Comparison of ENCODE assay signal across 10 mouse cellular contexts in the genomic region with DNA sequence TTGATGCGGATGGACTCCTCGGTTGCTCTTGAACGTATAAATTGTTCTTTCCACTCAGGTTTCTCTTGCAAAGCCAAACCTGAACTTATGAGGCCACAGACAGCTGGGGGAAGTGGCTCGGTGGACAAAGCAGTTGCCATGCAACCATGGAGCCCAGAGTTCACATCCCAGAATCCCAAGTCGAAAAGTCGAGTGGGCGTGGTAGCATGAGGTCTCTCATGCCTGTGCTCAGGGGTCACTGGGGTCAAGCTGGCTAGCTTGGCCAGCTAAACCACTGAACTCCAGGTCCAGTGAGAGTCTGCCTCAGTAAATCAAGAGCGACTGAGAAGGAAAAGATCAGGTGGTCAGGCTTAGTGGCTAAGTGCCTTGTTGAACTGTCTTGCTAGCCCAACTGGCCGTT. TPM values are rescaled to one million over a fixed set of nuclear protein-coding genes. Genes with fewer than 3 reads are reported as not detected.
DNase-seq lines count a peak whose midpoint lies in the region; ATAC-seq and TF ChIP-seq lines count a peak whose summit lies in the region.
"Had no signal": no experiment of that assay in that cellular context is flagged by ENCODE, and none has a peak within 500 bp of the region (broad histone marks: within the 10 kb centered on the region; RNA-seq: fewer than 3 reads in every experiment).

No protein-coding gene starts in this region.

- 52% methylated on average over 9 of the region's 9 CpGs for WGBS in hindbrain, postnatal 0 days
- 73% methylated on average over 9 of the region's 9 CpGs for WGBS in hindbrain, embryonic 12.5 days

- no peak overlapping the region for H3K9ac ChIP-seq in hindbrain, postnatal 0 days (replicated peaks; ENCODE audit: low read length)
- H3K9ac ChIP-seq in hindbrain, embryonic 12.5 days = no peak overlapping the region
- H3K9ac ChIP-seq: embryonic facial prominence, embryonic 12.5 days; liver, embryonic 14.5 days had no signal

- DNase-seq in embryo, embryonic 10 days (ENCODE audit: low spot score) = peak; percentile 32
- no peak for DNase-seq in embryo, embryonic 11 days
- DNase-seq in hindbrain, postnatal 0 days (ENCODE audit: low spot score) = no peak
- peak; percentile 79 for DNase-seq in R1 (ENCODE audit: low read depth, low spot score)
- DNase-seq in kidney, postnatal 36 days = peak; percentile 83
- no peak for DNase-seq in gastrocnemius, postnatal 10 days
- no peak for DNase-seq in layer of hippocampus, postnatal 10 days (ENCODE audit: low spot score in 2 of 2)

- peak; percentile 6; the same call in 1 of the 2 replicates for ATAC-seq in hindbrain, postnatal 0 days
- no peak for ATAC-seq in hindbrain, embryonic 12.5 days (ENCODE audit: low FRiP score)

- H3K27me3 ChIP-seq in hindbrain, postnatal 0 days (ENCODE audit: insufficient read depth, low read length) = no peaks in the 10 kb centered on the region
- H3K27me3 ChIP-seq in hindbrain, embryonic 12.5 days = no peaks in the 10 kb centered on the region
- H3K27me3 ChIP-seq: embryonic facial prominence, embryonic 12.5 days had no signal

- no peak for TF ChIP-seq CTCF in hindbrain, postnatal 0 days (IDR thresholded peaks at IDR 0.05; ENCODE audit: low read depth)

- H3K9me3 ChIP-seq in hindbrain, postnatal 0 days (ENCODE audit: low read length) = no peaks in the 10 kb centered on the region
- H3K9me3 ChIP-seq in hindbrain, embryonic 12.5 days (replicated peaks) = no peaks in the 10 kb centered on the region
- H3K9me3 ChIP-seq: embryonic facial prominence, embryonic 12.5 days had no signal

- H3K4me2 ChIP-seq in hindbrain, postnatal 0 days (ENCODE audit: low read depth, low read length) = peak overlapping the region; percentile 28
- H3K4me2 ChIP-seq in hindbrain, embryonic 12.5 days (replicated peaks) = no peak overlapping the region
- H3K4me2 ChIP-seq: embryonic facial prominence, embryonic 12.5 days had no signal

- peak overlapping the region; percentile 41; the same call in 1 of the 2 replicates for H3K27ac ChIP-seq in hindbrain, postnatal 0 days
- H3K27ac ChIP-seq in hindbrain, embryonic 12.5 days = no peak overlapping the region
- H3K27ac ChIP-seq: embryonic facial prominence, embryonic 12.5 days; liver, embryonic 14.5 days had no signal

- no peak overlapping the region for H3K4me3 ChIP-seq in hindbrain, postnatal 0 days (ENCODE audit: low read length)
- no peak overlapping the region for H3K4me3 ChIP-seq in hindbrain, embryonic 12.5 days
- H3K4me3 ChIP-seq: embryonic facial prominence, embryonic 12.5 days had no signal

- 0 out of 2 replicates have a peak, but pooled peaks cover 4% of the 10 kb centered on the region for H3K4me1 ChIP-seq in hindbrain, postnatal 0 days (ENCODE audit: insufficient read depth, low read length)
- H3K4me1 ChIP-seq in hindbrain, embryonic 12.5 days = 0 out of 2 replicates have a peak, but pooled peaks cover 8% of the 10 kb centered on the region
- H3K4me1 ChIP-seq: embryonic facial prominence, embryonic 12.5 days had no signal

- H3K36me3 ChIP-seq in hindbrain, postnatal 0 days (ENCODE audit: insufficient read depth, low read length) = no peaks in the 10 kb centered on the region
- no peaks in the 10 kb centered on the region for H3K36me3 ChIP-seq in hindbrain, embryonic 12.5 days
- H3K36me3 ChIP-seq: embryonic facial prominence, embryonic 12.5 days had no signal

RNA-seq across cellular contexts. Expression of a gene that starts 59.1 kb away (rescaled TPM):
- 49.3 and 56.1 TPM in 2 replicates for total RNA-seq in hindbrain, postnatal 0 days (2014; rRNA removed)
- 38.0 and 40.8 TPM in 2 replicates for polyA plus RNA-seq in hindbrain, postnatal 0 days (2015; fragmentation: Nextera tagmentation; extraction: Ambion mirVana)
- polyA plus RNA-seq in hindbrain, embryonic 12.5 days (2016; fragmentation: Nextera tagmentation; extraction: Ambion mirVana) = 33.1 and 39.2 TPM in 2 replicates
- 1 to 10 TPM; 7.2 to 7.6 TPM for total RNA-seq in gastrocnemius, postnatal 10 days (2021)
- 10 to 100 TPM; 53.8 to 55.6 TPM for total RNA-seq in layer of hippocampus, postnatal 10 days (2021)

Comparison
In these comparisons a context has a peak if more than half of its experiments do, and no peak if none do; other contexts are left out.
1. DNase-seq: peak in embryo, embryonic 10 days (single experiment), R1 (single experiment) and kidney, postnatal 36 days (2 of 2); none in embryo, embryonic 11 days (single experiment), hindbrain, postnatal 0 days (single experiment), gastrocnemius, postnatal 10 days (single experiment) and layer of hippocampus, postnatal 10 days (0 of 2).